Mouse (Mus musculus) kidney, postnatal 36 days (tissue): ENCODE measurements around the gene Spon1.

Source experiments
- DNase-seq, 2 experiments: peaks; one replicate each; pipeline ENCODE4 v3.0.0; 2021 to 2022; ENCODE audit warnings: mixed read lengths in 2 of 2

Gene Spon1

DNA sequence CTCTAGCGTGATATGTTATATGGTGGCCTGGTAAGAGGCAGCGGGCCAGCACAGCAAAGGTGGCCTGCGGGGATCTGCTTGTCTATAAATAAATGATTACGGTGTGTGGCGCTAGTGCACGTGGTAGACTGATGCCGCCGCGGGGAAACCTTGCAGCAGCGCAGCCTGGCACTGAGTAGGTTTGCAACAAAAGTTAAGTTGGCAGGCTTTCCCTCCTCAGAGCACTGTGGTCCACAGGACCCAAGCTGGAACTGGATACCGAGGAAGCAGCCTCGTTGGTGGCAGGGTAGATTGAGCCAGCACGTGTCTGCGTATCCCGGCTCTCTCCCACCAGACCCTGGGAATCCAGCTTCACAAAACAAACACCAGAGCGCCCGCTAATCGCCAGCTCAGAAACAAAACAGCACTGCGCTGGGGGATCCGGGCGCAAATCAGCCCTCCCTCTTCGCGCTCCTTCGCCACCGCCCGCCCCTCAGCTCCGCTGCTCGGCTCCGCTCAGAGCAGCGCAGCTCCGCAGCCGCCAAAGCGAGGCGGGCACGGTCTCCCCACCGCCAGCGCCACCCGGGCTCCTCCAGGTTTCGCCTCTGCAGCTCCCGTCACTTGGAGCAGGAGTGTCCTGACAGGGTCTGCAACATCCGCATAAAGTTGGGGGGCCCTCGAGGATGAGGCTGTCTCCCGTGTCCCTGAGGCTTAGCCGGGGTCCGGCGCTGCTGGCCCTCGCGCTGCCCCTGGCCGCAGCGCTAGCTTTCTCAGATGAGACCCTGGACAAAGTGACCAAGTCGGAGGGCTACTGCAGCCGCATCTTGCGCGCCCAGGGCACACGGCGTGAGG lies at the start of gene Spon1:
Gene Spon1, plus strand, starts transcription at position 332 of the 831 bp plus-strand sequence.
- peak in 1 of 2 experiments; percentile 36 for DNase-seq

- no peak for DNase-seq
These were observed 43.8 kb upstream of the Spon1 start for GRCm38 (mm10) chr7:113721994-113722393.

GRCm38 (mm10) chr7:113723905-113724304 lies 41.9 kb upstream of the Spon1 start:
- DNase-seq, result no peak

- DNase-seq, result no peak
These were observed 37.6 kb upstream of the Spon1 start for GRCm38 (mm10) chr7:113727999-113728713.

DNA sequence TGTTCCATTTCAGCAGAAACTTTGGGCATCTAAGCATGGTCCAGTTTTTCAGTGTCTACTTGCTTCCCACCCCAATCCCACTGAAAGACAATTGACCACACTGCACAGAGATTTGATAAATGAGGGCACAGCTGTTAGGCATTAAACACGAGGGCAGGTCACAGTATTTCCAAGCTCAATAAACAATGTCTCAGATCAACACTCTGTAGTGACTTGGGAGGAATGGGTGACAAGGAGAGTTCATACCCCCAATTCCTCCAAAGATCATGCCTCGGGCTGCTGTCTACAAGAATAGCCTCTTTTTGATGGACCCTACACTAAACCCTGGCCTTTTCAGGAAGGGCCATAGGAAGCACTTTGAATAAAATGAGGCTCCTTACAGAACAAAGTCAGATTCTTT lies 36.9 kb upstream of the Spon1 start:
- DNase-seq, result no peak

DNA sequence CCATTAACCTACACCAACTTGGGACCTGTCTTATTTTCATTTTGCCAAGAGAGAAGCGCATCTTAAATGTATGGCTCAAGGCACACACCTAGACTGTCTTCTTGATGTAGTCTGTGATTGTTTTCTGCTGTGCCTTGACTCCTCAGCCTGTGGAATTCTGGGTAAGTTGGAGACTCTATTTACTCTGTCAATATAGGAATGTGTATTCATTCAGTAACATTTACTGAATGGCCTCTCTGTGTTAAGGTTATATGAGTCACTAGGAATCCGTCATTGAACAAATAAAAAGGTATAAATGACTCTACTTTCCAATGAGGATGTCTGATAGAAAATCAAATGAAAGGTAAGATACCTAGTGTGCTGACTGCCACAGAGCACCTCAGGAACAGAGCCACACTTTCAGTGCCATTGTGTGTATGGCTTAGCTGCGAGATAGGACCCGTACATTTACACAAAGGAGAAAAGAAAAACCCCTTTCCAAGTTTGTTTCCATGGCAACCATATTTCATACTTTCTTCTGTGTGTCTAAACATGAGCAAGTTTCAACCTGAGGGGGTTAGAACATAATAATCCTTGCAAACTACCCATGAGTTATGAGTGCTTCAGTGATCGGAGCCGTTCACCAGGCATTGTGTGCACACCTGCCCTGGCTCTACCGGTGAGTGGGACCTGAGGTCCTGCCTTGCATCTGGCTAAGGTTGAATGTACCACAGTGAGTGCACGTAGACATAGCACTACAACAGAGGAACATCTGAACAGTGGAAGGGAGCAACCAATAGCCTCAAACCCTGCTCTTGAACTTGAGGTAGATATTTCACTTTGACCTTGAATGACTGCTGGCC lies 35.2 kb upstream of the Spon1 start:
- no peak for DNase-seq

GRCm38 (mm10) chr7:113737790-113738362 lies 27.9 kb upstream of the Spon1 start:
- peak in 1 of 2 experiments; percentile 7 for DNase-seq

DNA sequence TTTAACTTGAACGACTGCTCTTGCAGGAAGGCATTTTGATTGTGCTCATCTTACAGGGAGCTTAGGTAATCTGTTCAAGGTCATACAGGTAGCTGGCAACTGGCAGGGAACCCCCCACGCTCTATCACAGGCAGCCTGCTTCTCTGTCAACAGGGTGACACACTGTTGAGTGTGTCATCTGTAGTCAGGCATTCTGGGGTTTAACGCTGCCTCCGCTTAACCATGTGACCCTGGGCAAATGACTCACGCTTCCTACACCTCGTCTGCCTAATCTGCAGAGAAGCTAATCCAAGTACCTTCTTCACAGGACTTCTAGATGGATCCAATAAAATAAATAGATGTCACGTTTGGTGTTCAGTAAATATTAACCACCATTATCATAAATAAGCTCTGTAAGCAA lies 26.6 kb upstream of the Spon1 start:
- no peak for DNase-seq

DNA sequence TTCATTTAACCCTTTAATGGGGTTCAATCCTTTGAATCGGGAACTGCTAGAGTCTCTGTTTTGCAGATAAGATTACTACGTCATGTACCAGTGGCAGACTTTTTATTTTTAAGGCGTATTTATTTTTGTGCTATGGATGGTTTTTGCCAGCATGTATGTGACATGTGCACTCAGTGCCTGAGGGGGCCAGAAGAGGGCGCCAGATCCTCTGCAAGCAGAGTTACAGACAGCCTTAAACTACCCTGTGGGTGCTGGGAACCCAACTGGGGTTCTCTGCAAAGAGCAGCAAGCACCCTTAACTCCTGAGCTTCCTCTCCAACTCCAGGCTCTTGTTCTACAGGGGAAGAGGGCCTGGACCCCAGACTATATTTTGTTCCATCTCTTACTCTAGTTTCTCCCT lies 23.2 kb upstream of the Spon1 start:
- peak in 1 of 2 experiments; percentile 5 for DNase-seq

DNA sequence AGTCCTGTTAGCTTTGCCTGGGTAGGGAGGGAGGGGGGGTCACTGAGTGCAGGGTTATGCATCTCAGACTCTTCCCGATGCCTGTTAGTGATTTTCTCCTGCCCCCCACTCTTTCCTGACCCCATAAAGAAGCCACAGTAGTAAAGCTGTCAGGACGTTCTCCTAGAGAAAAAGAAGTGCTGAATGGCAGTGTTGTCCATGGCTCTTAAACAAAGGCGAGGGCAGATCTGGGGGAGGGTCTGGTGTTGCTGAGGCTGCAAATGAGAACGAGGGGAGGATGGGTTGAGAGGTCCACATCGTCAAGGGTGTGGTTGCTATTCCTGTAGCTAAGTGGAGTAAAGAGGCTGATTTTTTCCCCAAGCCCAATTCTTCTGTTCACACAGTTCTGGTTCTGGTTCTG lies 21.8 kb upstream of the Spon1 start:
- DNase-seq, result no peak

DNA sequence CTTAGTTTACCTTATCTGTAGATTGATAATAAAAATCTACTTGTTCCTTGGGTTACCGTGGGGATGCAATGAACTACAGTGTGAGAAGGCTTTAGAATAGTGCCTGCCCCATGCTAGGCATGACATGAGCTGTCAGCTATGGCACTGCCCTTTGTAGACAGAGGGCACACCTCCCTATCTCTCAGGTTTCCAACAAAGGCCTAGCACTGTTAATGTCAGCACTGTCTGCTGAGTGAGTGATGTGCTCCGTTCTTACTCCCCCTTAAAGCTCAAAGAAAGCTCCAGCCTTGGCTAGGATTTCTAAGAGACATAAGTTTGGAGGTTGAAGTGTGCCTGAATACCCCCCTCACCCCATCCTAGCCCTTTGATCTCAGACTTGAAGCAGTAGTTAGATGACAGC lies 9.2 kb upstream of the Spon1 start:
- no peak for DNase-seq

DNA sequence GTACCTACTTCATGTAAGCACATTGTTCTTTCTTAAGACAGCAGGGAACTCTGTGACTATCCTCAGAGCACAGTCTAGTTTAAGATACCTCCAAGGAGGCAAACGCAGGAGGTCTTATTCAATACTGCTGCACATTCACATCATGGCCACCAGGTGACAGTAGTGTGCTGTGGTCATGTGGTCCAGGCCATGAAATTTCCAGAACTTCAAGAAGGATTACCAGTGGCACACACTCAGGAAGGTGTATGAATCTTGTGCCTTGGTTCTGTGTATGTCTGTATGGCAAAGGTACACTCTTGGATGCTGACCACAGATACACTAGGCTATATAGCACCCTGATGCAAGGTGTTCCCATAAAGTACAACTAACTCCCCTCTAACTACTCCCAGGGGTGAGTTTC lies 6.6 kb upstream of the Spon1 start:
- DNase-seq, result peak; percentile 49 to 63

DNA sequence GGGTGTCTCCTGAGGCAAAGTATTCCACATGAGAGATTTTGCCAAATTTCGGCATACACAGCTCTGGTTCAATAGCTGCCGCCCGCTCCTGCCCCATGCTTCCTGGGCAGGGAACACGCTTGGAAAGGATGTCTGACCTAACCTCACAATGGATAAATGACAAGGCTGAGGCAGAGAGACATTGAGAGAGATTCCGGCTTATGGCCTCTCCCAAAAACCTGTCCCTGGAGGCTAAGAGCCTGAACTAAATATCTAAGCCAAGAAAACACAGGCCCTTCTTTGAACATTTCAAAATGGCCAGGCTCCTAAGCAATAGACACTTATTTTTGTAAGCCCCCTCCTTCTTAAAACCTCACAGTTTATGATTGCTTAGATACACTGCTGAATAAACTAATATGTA lies 665 bp upstream of the Spon1 start:
- DNase-seq, result no peak

DNA sequence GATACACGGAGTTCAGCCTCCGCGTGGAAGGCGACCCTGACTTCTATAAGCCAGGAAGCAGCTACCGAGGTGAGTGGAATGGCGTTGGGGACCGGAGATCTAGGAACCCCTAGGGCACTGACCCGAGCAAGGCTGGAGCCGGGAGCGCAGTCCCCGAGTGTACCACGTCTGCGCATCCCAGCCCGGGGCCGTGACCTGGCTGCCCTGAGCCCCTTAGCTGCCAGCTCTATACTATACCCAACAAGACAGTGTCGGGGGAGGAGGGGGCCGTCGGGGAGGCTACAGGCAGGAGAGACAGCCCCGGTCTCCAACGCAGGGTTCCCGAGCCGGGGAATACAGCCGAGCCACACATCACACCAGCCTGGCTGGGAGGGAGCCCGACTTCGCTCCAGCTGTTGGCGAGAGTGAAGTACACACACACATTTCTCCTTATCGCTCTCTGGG lies 722 bp downstream of the Spon1 start:
- peak in 1 of 2 experiments; percentile 7 for DNase-seq

GRCm38 (mm10) chr7:113767546-113767945 lies 1.7 kb downstream of the Spon1 start:
- peak in 1 of 2 experiments; percentile 7 for DNase-seq

DNA sequence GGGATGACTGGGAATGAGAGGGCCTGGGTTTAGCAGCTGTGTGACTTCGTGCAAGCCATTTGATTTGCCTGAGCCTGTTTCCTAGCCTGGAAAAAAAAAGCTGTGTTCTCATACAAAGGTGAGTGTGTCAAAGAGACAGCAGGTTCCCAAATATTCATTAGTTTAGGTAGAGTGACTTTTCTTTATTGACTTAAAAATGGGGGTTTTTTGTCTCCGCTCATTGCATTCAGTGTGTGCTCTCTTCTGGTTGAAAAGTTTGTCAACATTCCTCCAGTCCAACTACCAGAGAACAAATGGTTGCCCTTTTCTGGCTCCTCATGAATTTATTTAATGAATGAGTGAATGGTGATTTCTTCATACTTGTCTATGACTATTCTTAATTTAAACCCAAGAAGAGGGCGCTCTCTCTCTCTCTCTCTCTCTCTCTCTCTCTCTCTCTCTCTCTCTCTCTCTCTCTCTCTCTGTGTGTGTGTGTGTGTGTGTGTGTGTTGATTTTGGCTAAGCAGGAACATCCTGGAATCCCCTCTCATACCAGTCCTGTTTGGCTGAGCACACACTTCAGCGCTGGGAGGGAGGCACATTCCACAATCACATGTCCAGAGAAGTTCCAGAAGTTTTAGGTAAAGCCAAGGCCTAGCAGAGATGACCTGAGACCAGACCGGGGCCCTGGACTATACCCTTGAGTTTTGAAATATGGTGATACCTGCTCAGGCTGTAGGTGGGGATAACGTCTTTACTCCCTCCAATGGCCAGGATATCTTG lies 2.6 kb downstream of the Spon1 start:
- peak; percentile 13 to 19 for DNase-seq

GRCm38 (mm10) chr7:113769281-113769680 lies 3.5 kb downstream of the Spon1 start:
- no peak for DNase-seq

DNA sequence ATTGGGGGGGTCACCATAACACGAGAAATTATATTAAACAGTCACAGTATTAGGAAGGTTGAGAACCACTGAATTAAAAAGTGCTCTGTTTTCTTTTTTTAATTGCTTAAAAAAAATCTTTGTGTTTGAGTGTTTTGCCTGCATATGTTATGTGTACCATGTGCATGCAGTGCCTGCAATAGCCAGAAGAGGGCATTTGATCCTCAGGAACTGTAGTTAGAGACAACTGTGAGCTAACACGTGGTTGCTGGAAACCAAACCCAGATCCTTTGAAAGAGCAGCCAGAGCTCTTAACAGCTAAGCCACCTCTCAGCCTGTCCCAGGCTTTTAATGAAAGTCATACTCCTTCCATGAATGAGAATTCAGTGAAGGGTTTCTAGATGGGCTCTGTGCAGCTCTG lies 6.3 kb downstream of the Spon1 start:
- peak in 1 of 2 experiments; percentile 34 for DNase-seq

DNA sequence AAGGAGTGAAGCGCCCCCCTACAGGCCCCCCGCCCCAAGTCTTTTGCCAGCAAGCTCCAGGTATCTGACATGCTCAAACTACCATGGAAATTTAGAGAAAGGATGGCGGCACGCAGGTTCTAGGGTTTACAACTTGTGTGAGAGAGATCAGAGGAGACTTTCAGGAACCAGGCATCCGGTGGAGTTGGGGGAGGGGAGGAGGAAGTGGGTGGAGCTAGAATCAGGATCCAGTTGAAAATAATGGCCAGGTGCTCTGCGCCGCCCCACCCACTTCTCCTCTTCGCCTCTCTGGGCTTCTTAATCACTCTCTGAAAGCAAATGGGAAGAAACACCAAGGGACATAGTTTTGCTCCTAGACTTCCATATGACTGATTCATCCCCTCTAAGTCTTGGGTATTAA lies 7.6 kb downstream of the Spon1 start:
- peak in 1 of 2 experiments; percentile 10 for DNase-seq

GRCm38 (mm10) chr7:113774039-113774438 lies 8.2 kb downstream of the Spon1 start:
- peak; percentile 68 to 85 for DNase-seq

GRCm38 (mm10) chr7:113774906-113775305 lies 9.1 kb downstream of the Spon1 start:
- peak in 1 of 2 experiments; percentile 8 for DNase-seq

DNA sequence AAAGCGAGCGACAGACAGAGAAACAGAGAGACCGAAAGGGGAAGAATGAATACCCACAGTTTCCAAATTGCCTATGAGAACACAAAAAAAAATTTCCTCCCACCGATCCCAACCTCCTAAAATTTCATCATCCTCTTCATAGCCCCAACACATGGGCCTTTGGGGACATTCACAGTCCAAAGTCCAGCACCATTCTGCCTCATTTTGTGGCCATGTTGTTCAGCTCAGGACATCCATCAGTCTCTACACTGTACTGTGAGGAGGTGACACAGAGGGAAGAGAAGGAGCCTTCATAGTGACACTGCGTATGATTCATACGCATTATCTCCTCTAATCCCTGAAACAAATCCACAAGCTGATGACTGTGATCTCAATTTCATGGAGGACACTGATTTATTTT lies 12.7 kb downstream of the Spon1 start:
- no peak for DNase-seq
